Mouse (Mus musculus): ENCODE results near the gene Xylb. TPM values are rescaled to one million over a fixed set of nuclear protein-coding genes. Genes with fewer than 3 reads are reported as not detected.

Xylb gene
- polyA plus RNA-seq, 1 experiment from 2014 or later: 2.2 TPM

- H3K27me3 ChIP-seq (replicated peaks; ENCODE audit: insufficient read depth, low read length): no peaks in the 10 kb centered on the region
- H3K4me1 ChIP-seq (ENCODE audit: insufficient read depth, low read depth, low read length): no peaks in the 10 kb centered on the region
- no peak overlapping the region for H3K4me3 ChIP-seq (ENCODE audit: low read depth, low read length)
- H3K36me3 ChIP-seq (ENCODE audit: insufficient read depth, low read length): 0 out of 2 replicates have a peak, but pooled peaks cover 11% of the 10 kb centered on the region
- DNase-seq (ENCODE audit: low spot score) (no peak), ATAC-seq (no peak)
- no peak overlapping the region for H3K9ac ChIP-seq (replicated peaks; ENCODE audit: low read depth)
- H3K4me2 ChIP-seq (replicated peaks; ENCODE audit: low read depth, low read length): no peak overlapping the region
- H3K9me3 ChIP-seq (ENCODE audit: low read length): no peaks in the 10 kb centered on the region
- WGBS: 85% methylated on average over 3 of the region's 3 CpGs
- no peak for TF ChIP-seq CTCF (IDR thresholded peaks at IDR 0.05)
- TF ChIP-seq EP300 (IDR thresholded peaks at IDR 0.05): no peak
- H3K27ac ChIP-seq (ENCODE audit: low read length): no peak overlapping the region
Measured at GRCm38 (mm10) chr9:119350531-119350930, 6.7 kb upstream of the Xylb start.

GRCm38 (mm10) chr9:119350947-119351705 is 6.1 kb upstream of the Xylb start:
- 87% methylated on average over 10 of the region's 10 CpGs for WGBS
- no peak overlapping the region for H3K4me2 ChIP-seq (replicated peaks; ENCODE audit: low read depth, low read length)
- TF ChIP-seq EP300 (IDR thresholded peaks at IDR 0.05): no peak
- no peak for TF ChIP-seq CTCF (IDR thresholded peaks at IDR 0.05)
- ATAC-seq (no peak), DNase-seq (ENCODE audit: low spot score) (no peak)
- H3K4me1 ChIP-seq (ENCODE audit: insufficient read depth, low read depth, low read length): no peaks in the 10 kb centered on the region
- H3K9me3 ChIP-seq (ENCODE audit: low read length): no peaks in the 10 kb centered on the region
- no peak overlapping the region for H3K9ac ChIP-seq (replicated peaks; ENCODE audit: low read depth)
- H3K27ac ChIP-seq (ENCODE audit: low read length): no peak overlapping the region
- 0 out of 2 replicates have a peak, but pooled peaks cover 10% of the 10 kb centered on the region for H3K36me3 ChIP-seq (ENCODE audit: insufficient read depth, low read length)
- H3K4me3 ChIP-seq (ENCODE audit: low read depth, low read length): no peak overlapping the region
- no peaks in the 10 kb centered on the region for H3K27me3 ChIP-seq (replicated peaks; ENCODE audit: insufficient read depth, low read length)

GRCm38 (mm10) chr9:119352060-119352459 is 5.1 kb upstream of the Xylb start:
- WGBS: 31% methylated on average over 4 of the region's 4 CpGs
- Histone ChIP-seq H3K27ac (ENCODE audit: low read length) (no peak overlapping the region), H3K4me3 (ENCODE audit: low read depth, low read length) (no peak overlapping the region), H3K4me1 (ENCODE audit: insufficient read depth, low read depth, low read length) (no peaks in the 10 kb centered on the region), H3K9me3 (ENCODE audit: low read length) (no peaks in the 10 kb centered on the region), H3K36me3 (ENCODE audit: insufficient read depth, low read length) (0 out of 2 replicates have a peak, but pooled peaks cover 10% of the 10 kb centered on the region), H3K27me3 (replicated peaks; ENCODE audit: insufficient read depth, low read length) (no peaks in the 10 kb centered on the region), H3K9ac (replicated peaks; ENCODE audit: low read depth) (no peak overlapping the region), H3K4me2 (replicated peaks; ENCODE audit: low read depth, low read length) (no peak overlapping the region)
- DNase-seq (ENCODE audit: low spot score) (peak; percentile 81), ATAC-seq (peak; percentile 89)
- TF ChIP-seq CTCF (IDR thresholded peaks at IDR 0.05): peak; percentile 93
- TF ChIP-seq EP300 (IDR thresholded peaks at IDR 0.05): no peak

GRCm38 (mm10) chr9:119353926-119354325 is 3.3 kb upstream of the Xylb start:
- no peak overlapping the region for H3K27ac ChIP-seq (ENCODE audit: low read length)
- ATAC-seq (no peak), DNase-seq (ENCODE audit: low spot score) (no peak)
- TF ChIP-seq EP300 (IDR thresholded peaks at IDR 0.05) (no peak), CTCF (IDR thresholded peaks at IDR 0.05) (no peak)
- 49% methylated on average over 6 of the region's 6 CpGs for WGBS
- H3K4me1 ChIP-seq (ENCODE audit: insufficient read depth, low read depth, low read length): no peaks in the 10 kb centered on the region
- no peaks in the 10 kb centered on the region for H3K9me3 ChIP-seq (ENCODE audit: low read length)
- H3K4me3 ChIP-seq (ENCODE audit: low read depth, low read length): no peak overlapping the region
- H3K4me2 ChIP-seq (replicated peaks; ENCODE audit: low read depth, low read length): no peak overlapping the region
- no peak overlapping the region for H3K9ac ChIP-seq (replicated peaks; ENCODE audit: low read depth)
- no peaks in the 10 kb centered on the region for H3K36me3 ChIP-seq (ENCODE audit: insufficient read depth, low read length)
- no peaks in the 10 kb centered on the region for H3K27me3 ChIP-seq (replicated peaks; ENCODE audit: insufficient read depth, low read length)

- Histone ChIP-seq H3K27ac (ENCODE audit: low read length) (peak overlapping the region; percentile 57), H3K9me3 (ENCODE audit: low read length) (no peaks in the 10 kb centered on the region), H3K4me1 (ENCODE audit: insufficient read depth, low read depth, low read length) (no peaks in the 10 kb centered on the region), H3K27me3 (replicated peaks; ENCODE audit: insufficient read depth, low read length) (no peaks in the 10 kb centered on the region), H3K4me2 (replicated peaks; ENCODE audit: low read depth, low read length) (no peak overlapping the region), H3K36me3 (ENCODE audit: insufficient read depth, low read length) (no peaks in the 10 kb centered on the region), H3K9ac (replicated peaks; ENCODE audit: low read depth) (no peak overlapping the region), H3K4me3 (ENCODE audit: low read depth, low read length) (no peak overlapping the region)
- peak; percentile 63 for ATAC-seq
- peak; percentile 68 for DNase-seq (ENCODE audit: low spot score)
- WGBS: 47% methylated on average over 6 of the region's 6 CpGs
- no peak for TF ChIP-seq EP300 (IDR thresholded peaks at IDR 0.05)
- TF ChIP-seq CTCF (IDR thresholded peaks at IDR 0.05): no peak
Measured at GRCm38 (mm10) chr9:119355943-119356342, 1.2 kb upstream of the Xylb start.

- Histone ChIP-seq H3K4me3 (ENCODE audit: low read depth, low read length) (peak overlapping the region; percentile 58; the same call in 1 of the 2 replicates), H3K9ac (replicated peaks; ENCODE audit: low read depth) (no peak overlapping the region), H3K4me1 (ENCODE audit: insufficient read depth, low read depth, low read length) (no peaks in the 10 kb centered on the region), H3K9me3 (ENCODE audit: low read length) (no peaks in the 10 kb centered on the region), H3K36me3 (ENCODE audit: insufficient read depth, low read length) (no peaks in the 10 kb centered on the region), H3K4me2 (replicated peaks; ENCODE audit: low read depth, low read length) (peak overlapping the region; percentile 96), H3K27ac (ENCODE audit: low read length) (no peak overlapping the region), H3K27me3 (replicated peaks; ENCODE audit: insufficient read depth, low read length) (no peaks in the 10 kb centered on the region)
- no peak for TF ChIP-seq CTCF (IDR thresholded peaks at IDR 0.05)
- TF ChIP-seq EP300 (IDR thresholded peaks at IDR 0.05): no peak
- no peak for ATAC-seq
- WGBS: 30% methylated on average over 9 of the region's 9 CpGs
- no peak for DNase-seq (ENCODE audit: low spot score)
Measured at GRCm38 (mm10) chr9:119358058-119358429, 863 bp downstream of the Xylb start.

Data from lung, postnatal 0 days (tissue).